Mouse (Mus musculus) spleen, adult 18-20 months (tissue): ENCODE measurements around the gene Dennd4b.

Experiments
- DNase-seq, 2 experiments: peaks; one replicate each; pipeline ENCODE4 v3.0.0; 2022; ENCODE audit warnings: mixed read lengths in 2 of 2

Gene Dennd4b

DNA sequence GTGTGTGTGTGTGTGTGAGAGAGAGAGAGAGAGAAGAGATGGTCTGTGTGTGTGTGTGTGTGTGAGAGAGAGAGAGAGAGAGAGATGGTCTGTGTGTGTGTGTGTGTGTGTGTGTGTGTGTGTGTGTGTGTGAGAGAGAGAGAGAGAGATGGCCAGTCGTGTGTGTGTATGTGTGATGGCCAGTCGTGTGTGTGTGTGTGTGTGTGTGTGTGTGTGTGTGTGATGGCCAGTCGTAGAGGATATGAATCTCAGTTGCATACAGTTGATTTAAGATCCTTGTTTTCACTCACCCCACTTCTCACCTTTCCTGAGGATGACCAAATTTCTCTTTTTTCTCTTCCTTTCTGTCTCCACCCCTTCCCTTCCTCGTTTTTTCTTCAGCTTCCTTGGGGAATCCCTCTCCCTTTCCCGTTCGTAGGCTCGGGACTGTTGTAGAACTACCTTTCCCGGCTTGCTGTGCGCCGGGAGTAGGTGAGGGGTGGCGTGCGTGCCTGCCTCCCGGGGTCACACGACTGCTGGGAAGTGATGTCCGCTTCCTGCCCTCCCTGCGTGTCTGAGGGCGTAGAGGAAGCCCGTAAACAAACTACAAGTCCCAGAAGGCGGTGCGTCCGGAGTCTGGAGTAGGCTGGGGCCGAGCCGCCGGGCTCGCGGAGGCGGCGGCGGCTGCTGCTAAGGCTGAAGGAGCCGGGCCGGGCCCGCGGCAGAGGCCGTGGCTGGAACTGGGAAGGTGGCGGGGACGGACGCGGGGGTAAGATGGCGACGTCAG, 11.1 kb upstream of the Dennd4b start, which contains the start of gene Crtc2:
Gene Crtc2, plus strand, starts transcription at position 511 of the 766 bp plus-strand sequence.
- DNase-seq, result peak; percentile 85 to 91

DNA sequence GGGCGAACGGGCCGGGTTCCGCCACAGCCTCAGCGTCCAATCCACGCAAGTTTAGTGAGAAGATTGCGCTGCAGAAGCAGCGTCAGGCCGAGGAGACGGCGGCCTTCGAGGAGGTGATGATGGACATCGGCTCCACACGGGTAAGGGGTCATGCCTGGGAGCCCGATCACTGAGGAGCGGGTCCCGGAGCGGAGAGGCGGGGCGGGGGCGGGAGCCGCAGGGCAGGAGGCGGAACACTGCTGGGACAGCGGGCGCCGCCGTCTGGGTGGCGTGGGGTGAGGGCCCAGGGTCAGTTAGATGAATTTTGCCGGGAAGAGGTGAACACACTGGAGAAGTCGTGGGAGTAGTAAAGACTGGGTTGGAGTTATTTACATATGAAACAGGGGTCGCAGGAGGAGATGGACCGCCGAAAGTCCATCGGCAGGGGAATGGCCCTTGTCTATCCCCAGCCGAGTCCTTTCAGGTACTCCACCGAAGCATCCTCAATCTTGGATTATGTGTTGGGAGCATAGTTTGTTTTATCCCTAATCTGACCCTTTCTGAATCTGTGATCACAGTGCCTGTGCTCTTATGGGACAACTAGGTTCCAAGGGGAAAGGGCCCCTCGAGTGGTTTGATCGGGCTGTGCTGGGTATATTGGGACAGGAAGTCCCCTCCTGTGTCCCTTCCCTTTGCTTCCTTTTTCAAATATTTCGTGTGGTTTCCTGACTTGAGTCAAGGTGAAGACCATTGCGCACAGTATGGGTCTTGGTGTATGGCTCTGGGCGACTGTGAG, 10.4 kb upstream of the Dennd4b start:
- DNase-seq, result peak in 1 of 2 experiments; percentile 39

DNA sequence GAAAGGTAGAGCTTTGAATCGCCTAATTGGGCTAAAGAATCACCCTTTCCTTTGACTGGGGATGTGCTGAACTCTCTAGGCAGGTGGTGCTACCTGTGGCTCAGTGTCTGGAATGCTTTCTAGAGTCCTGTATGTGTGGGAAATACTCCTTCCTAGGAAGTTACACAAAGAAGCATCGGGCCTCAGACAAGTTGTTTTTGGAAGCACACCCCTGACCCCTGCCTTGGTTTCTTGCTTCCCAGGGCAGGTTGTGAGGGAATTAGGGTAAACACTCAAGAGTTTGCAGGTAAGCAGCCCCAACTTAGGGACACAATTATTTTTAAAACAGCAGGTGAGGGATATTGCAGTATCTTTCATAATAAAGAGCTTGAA, 9.8 kb upstream of the Dennd4b start:
- no peak for DNase-seq

DNA sequence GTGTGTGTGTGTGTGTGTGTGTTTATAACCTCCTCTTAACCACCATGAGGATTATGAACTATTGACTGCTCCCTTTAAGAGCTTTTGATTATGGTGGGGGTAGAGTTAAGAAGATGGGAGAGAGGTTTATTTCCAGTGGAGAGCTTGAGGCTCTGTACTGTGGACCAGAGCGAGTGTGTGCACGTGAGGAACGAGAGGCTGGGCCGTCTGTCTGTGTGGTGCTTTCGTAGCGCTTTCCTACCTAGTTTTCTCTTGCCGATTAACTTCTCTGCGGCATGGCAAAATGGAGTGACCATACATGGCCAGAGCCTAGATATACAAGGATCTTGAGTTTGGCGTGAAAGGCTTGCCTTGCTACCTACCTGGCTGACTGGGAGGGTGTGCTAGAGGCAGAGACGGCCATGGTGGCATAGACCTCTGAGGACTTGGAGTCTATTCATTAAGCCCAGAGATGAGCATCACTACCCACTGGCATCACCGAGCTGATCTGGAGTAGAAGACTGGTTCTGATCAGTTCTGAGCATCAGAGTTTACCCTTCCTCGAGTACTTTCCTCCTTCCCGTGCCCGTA, 9.1 kb upstream of the Dennd4b start:
- DNase-seq, result no peak

DNA sequence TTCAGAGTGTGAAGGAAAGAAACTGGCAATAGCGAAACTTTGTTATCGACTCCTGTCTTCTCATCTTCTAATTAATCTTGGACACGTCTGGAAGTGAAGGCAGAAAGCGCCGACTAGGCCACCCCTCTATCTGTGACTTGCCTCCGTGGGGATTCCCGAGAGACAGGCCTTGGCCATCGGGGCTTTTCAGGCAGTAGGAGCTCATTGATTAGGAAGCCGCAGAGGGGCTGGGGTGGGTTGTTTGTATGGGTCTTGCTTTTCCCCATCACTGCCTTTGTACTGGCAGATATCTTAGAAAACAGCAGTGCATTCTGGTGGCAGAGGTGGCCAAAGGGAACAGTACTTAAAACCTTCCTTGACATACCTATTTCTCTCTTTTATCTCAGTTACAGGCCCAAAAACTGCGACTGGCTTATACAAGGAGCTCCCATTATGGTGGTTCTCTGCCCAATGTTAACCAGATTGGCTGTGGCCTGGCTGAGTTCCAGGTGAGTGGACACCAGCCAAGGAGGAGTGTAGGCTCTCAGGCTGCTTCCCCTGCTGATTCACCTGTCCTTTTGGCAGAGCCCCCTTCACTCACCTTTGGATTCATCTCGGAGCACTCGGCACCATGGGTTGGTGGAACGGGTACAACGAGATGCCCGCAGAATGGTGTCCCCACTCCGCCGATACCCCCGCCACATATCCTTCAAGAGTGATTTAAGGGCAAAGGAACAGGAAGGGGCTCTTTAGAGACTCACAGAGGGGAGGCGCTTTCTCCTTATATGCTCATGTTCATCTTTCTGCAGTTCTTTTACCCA, 8.1 kb upstream of the Dennd4b start:
- DNase-seq, result no peak

DNA sequence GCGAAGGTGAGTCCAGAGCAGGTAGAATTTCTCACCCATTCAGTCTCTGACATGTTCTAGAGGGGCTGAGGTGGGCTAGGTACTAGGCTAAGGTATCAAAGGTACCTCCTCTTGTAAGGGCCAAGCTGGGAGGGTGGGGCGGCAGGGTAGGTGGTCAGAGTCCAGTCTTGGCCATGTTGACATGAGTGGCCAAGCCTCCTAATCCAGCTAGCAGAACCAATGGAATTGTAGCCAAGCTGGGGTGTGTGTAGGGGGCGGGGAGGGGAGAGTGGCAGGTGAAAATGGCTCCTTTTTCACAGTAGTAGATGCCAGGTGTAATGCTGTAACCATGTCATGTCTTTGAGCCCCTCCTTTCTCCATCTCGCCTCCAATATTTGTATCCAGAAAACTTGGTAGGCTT, 6.5 kb upstream of the Dennd4b start:
- DNase-seq, result no peak

DNA sequence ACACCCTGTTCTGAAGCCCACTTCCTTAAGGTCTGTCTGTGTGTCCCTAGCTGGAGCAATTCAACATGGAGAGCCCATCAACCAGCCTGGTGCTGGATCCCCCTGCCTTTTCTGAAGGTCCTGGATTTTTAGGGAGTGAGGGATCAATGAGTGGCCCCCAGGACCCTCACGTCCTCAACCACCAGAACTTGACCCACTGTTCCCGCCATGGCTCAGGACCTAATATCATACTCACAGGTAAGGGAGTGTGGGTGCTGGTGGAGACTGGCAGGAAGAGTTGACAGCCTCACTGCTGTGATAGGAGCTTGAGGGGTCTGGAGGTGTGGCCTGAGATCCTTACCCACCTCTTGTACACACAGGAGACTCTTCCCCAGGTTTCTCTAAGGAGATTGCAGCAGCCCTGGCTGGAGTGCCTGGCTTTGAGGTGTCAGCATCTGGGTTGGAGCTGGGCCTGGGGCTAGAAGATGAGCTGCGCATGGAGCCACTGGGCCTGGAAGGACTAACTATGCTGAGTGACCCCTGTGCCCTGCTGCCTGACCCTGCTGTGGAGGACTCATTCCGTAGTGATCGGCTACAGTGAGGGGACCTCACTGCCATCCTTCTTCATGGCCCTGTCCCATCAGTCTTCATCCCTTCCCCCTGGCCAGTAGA, 1.7 kb upstream of the Dennd4b start:
- DNase-seq, result no peak

DNA sequence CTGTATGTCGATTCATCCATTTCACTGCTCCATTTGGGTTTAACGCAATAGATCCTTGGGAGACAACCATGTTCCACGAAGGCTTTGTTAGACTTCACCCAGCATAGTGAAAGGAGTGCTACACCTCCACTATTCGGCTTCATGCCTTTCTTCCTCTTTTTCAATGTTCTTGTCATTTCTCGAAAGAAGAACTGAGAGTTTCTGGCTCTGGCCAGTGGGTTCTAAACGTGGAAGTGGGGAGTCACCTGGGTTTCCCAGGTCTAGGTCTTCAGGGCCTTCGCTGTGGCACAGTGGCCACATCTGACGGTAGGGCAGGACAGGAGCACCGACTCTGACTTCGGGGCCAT, 325 bp upstream of the Dennd4b start:
- no peak for DNase-seq

DNA sequence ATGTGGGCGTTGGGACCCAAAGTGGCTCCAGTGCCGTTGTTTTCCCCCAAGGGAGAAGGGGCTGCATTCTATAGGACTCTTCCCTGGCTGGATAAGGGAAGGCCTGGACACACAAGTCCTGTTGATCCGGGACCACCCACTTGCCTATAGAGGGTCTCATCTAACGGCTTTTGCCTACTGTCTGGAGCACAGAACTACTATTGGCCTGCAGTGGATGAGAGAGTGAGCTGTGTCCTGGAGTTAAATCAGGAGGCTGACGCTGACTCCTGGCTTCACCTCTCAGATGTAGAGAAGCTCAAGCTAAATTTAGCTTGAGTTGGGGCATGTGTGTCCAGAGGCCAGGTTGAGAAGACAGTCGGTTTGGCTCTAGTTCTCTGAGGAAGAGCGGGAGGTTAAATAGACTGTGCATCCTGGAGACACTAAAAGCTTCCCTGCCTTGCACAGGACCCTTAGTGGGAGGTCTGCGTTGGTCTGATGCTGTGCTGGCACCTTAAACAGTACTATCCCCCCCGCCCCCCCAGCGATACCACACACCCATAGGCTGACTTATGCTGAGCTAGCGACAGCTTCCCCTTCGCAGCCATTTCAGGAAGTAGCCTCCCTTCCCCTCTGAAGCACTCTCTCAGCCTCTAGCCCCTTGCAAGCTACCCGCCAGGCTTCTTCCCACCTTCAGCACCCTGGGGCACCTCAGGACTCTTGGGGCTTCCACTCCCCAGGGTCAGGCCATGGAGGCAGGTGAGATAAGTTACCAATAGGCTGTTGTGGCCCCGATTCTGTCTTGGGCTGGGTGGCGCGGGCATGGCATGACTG, 1.2 kb downstream of the Dennd4b start:
- peak; percentile 57 to 59 for DNase-seq

DNA sequence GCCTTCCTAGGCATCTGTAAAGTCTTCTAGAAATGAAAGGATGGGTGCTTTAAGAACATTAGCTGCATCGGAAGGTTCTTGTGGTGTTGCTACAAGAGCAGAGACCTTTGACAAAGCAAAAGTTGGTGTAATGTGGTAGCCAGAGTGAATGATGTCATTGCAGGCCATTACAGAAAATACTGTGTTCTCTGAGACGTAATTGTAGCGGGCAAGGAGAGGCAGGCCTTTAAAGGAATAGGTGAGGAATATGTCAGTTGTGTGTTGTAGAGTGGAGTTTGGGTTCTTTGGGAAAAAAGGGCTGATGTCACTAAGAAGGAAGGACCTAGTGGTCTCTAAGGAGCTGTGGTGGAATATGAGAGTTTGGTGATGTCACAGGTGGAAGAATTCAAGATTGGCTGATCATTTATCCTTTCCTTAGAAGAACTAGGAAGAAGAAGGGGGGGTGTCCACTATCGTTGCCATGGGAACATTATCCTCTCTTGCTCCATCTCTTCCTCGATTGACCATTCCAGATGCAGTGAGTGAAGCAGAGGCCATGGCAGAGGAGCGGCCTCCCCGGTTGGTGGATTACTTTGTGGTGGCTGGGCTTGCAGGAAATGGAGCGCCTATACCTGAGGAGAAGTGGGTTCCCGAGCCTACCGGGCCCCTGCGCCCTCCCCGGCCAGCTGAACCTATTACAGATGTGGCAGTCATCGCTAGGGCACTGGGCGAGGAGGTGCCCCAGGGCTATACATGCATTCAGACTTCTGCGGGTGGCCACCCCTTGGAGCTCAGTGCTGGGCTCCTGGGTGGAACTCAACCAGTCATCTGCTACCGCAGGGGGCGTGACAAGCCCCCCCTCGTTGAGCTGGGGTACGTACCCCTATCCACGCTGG, 2.2 kb downstream of the Dennd4b start:
- no peak for DNase-seq

DNA sequence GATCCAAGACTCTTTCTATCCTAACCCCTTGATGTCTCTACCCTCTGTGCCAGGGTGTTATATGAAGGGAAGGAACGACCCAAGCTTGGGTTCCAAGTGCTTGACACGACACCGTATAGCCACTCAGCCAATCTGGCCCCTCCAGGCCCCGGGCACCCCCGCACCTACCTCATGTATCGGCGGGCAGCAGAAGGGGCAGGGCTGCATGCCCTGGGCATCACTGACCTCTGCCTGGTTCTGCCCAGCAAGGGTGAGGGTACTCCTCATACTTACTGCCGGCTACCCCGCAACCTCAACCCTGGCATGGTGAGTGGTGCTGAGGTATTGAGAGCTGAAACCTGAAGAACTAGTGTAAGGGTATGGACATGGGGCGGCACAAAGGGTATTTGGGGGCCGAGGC, 3.2 kb downstream of the Dennd4b start:
- no peak for DNase-seq

DNA sequence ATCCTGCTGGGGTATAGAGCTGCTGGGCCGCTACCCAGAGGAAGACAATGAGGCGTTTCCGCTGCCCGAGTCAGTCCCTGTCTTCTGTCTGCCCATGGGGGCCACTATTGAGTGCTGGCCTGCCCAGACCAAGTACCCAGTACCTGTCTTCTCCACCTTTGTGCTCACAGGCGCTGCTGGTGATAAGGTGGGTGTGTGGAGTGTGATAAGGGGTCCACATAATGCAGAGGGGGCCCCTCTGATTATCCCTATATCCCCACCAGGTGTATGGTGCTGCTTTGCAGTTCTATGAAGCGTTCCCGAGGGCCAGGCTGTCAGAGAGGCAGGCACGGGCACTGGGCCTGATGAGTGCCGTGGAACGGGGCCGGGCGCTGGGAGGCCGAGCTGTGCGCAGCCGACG, 4.0 kb downstream of the Dennd4b start:
- no peak for DNase-seq

DNA sequence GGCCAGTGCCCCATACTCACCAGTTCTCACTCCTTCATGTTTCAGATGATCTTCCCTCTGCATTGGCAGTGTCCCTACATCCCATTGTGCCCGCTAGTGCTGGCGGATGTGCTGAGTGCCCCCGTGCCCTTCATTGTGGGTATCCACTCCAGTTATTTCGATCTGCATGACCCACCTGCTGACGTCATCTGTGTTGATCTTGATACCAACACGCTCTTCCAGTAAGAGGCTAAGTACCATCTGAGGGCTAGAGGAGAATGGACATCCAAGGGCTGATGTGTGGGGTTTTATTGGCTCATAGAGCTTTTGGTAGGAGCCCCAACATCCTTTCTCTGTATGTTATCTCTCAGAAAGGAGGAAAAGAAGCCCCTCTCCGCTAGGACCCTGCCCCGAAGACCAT, 5.8 kb downstream of the Dennd4b start:
- no peak for DNase-seq

DNA sequence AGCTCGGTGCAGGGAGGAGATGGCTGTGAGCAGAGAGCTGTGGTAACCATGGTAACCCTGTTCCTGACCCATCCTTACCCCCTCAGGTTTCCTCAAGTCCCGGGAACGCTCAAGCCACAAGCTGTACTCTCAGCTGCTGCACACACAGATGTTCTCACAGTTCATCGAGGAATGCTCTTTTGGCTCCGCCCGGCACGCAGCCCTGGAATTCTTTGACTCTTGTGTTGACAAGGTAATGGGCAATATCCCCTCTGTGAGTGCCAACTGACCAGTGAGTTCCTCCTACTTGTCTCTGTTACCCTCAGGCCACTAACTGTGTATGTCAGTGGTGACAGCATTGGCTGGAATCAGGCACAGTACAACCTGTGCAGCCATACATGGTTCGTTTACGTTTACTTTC, 7.2 kb downstream of the Dennd4b start:
- no peak for DNase-seq

DNA sequence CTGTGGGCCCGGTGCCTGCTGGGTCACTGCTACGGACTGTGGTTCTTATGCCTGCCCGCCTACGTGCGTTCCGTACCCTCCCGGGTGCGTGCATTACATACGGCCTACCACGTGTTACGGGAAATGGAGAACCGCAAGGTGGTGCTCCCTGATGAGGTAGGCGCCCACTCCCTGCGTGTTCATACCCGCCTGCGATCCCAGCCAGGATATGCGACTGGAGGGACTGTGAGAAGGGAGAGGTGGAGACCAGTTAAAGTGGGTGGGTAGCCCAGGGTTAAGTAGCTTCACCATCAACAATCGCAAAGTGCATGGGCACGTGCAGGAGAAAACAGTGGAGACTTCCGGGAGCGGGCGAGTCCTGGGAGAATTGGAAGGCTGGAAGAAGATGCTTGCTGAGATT, 8.9 kb downstream of the Dennd4b start:
- DNase-seq, result no peak

DNA sequence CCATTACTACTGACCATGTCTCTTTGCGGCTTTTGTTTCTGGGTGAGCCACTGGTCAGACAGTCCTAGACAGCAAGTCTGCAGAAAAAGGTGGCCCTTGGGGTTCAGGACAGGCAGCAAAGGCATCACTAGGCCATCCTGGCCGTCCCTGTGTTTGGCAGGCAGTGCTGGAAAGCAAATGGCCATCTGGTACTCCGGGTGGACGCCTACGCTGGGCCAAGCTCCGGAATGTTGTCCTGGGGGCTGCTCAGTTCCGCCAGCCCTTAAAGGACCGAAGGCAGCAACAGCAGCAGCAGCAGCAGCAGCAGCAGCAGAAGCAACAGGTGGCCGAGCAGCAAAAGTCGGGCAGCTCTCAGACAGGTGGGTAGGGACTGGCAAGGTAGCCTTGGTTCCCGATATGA, 10.3 kb downstream of the Dennd4b start:
- no peak for DNase-seq

DNA sequence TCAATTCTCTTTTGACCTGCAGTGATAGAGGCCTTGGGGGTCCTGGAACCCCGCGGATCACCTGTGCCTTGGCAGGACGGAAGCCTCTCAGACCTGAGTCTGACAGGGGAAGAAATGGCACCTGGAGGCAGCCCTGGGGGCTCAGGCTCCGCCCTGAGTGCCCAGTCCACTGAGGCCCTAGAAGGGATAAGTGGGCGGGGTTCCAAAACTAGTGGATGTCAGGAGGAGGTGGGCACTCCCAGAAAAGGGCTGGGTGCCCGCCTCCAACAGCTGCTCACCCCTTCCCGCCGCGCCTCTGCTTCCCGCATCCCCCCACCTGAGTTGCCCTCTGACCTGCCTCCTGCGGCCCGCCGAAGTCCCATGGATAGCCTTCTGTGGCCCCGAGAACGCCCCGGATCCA, 11.9 kb downstream of the Dennd4b start:
- no peak for DNase-seq

DNA sequence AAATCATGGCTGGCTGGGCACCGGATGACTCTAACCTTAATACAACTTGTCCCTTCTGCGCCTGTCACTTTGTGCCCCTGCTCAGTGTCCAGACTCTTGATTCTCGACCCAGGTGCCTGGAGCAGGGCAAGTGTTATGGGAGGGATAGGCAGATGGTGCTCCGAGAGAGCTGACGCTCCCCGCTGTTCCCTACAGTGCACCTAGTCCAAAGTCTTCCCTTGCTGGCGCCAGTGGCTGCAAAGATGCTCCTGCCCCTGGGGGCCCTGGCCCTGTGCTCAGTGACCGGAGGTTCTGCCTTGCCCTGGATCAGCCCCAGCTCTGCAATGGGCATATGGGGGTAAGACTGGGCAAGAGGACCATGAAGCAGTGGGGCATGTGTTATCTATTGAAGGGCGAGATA, 12.8 kb downstream of the Dennd4b start:
- DNase-seq, result no peak

DNA sequence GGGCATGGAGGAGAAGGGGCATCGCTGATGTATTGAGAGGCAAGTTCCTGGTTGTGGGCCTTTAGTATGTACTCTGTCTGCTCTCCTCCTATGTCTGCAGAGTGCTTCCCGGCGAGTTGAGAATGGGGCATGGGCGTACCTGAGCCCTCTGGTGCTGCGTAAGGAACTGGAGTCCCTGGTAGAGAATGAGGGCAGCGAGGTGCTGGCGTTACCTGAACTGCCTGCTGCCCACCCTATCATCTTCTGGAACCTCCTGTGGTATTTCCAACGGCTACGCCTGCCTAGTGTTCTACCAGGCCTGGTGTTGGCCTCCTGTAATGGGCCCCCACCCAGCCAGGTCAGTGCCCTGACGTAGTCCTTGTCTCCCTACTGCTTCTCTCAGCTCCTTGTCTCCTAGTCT, 13.2 kb downstream of the Dennd4b start:
- DNase-seq, result no peak

DNA sequence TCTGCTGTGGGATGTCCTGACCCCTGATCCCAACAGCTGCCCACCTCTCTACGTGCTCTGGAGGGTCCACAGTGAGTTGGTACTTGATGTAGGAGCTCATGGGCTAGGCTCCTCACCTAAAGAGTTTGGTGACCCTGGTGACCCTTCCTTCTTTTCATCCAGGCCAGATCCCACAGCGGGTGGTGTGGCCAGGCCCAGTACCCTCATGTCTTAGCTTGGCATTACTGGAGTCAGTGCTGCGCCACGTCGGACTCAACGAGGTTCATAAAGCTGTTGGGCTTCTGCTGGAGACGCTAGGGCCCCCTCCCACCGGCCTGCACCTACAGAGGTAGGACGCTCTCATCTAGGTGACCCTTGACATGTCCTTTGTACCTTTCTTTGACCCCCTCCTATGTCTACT, 14.2 kb downstream of the Dennd4b start:
- no peak for DNase-seq

DNA sequence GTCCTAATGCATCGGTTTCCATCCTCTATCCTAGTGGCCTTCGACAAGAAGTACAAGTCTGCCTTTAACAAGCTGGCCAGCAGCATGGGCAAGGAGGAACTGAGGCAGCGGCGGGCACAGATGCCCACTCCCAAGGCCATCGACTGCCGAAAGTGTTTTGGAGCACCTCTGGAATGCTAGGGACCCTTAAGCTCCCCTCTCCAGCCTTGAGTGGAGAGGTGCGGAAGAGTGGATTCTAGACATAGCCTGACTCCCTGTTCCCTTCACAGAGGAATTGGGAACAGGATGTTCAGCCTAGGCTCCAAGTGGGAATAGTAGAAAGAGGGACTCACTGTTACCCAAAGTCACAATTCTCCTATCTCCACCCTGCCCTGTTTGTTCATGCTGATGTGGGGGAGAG, 14.8 kb downstream of the Dennd4b start:
- DNase-seq, result no peak
